Mouse (Mus musculus) brain, embryonic 14.5 days (tissue): ENCODE measurements around the gene Klf7. TPM values are rescaled to one million over a fixed set of nuclear protein-coding genes. Genes with fewer than 3 reads are reported as not detected.

ENCODE experiments used
- DNase-seq: peaks from one replicate; pipeline ENCODE4 v3.0.0-alpha.2; 2011; ENCODE audit warnings: low read depth
- CTCF ChIP-seq: fragments of 200-500 bp; IDR thresholded peaks from 2 replicates; pipeline ENCODE4 v1.5.1; 2012; ENCODE audit warnings: inconsistent platforms, mild to moderate bottlenecking, moderate library complexity, borderline replicate concordance; ENCODE audit not compliant: insufficient read depth, insufficient read length; ENCODE audit errors: extremely low read depth
- POLR2A ChIP-seq: fragments of 200-500 bp; IDR thresholded peaks from 2 replicates; pipeline ENCODE4 v1.6.1; 2012; ENCODE audit warnings: mild to moderate bottlenecking, inconsistent platforms, borderline replicate concordance; ENCODE audit not compliant: poor library complexity, insufficient read depth, insufficient read length, severe bottlenecking; ENCODE audit errors: extremely low read depth
- polyA plus RNA-seq: library from polyadenylated mRNA; depleted of rRNA; stranded (reverse); fragments of >200 nt; gene quantifications from 2 replicates; pipeline ENCODE4 v1.2.3, GENCODE M21; 2012; rRNA removed

The Klf7 gene
- 25.8 and 42.7 TPM in 2 replicates for polyA plus RNA-seq

DNA sequence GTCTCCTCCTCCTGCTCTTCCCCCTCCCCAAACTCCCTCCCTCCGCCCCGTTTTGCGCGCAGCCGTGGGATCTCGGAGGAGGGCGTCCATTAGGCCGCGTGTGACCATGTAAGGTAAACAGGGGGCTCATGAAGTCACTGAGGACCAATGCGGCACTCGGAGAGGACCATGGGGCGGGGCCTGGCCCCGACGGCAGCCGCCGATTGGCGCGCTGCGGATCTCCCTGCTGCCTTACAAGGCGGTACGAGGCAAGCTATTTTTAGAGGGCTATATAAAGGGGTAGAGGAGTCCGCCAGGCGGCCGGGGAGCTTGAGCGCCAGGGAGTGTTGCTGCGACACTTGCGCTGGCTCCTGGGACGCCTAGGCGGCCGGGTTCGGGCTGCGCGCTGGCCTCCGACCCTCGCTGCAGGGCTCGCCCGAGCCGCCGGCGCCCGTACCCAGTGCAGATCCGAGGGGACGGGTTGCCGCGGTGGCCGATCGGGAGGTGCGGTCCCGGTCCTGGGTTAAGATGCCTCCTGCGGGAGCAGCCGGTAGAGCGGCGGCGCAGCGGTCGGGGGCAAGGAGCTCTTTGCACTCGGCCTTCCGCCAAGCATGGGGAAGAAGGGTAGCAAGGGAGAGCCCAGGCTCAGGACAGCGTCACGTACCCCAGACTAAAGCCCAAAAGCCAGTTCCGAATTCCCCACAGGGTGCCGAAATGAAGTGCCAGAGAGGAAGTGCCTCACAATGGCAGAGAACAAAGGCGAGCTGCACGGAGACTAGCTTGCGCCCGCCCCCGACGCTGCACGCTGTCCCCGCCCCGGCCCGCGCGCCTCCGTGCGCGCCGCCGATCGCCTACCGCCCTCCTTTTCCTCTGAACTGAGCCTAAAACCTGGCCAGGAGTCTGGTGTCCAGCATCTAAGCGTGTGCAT lies at the start of gene Klf7:
Gene Klf7 (minus strand): TSS at position 724 of the 907 bp plus-strand sequence.
- DNase-seq: peak; percentile 100
- TF ChIP-seq CTCF: peak; percentile 44; the same call in 1 of the 2 replicates
- TF ChIP-seq POLR2A: peak; percentile 99

DNA sequence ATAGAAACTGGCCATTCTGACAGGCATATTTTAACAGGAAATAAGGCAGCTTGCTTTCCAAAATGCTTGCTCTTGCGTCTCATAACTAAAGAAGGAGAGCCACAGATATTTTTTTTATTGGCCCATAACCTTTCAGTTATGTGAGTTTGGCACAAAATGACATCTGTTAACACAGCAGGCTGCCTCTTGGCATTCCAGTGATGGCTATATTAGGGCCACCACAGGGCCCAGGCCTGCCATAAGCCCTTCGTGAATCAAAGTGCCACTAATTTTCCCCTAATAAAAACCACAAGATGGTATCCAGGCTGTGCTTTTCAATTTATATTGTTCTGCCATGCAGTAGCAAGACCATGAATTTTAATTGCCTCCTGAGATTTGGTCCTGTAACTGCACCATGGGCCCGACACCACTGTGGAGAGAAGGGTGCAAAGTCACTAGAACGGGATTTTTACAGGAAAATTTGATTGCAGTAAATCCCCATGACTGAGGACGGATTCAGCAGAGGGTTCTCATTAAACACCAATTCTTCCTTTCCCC lies 42.5 kb upstream of the Klf7 start:
- peak; percentile 9 for DNase-seq
- TF ChIP-seq POLR2A (no peak), CTCF (no peak)

DNA sequence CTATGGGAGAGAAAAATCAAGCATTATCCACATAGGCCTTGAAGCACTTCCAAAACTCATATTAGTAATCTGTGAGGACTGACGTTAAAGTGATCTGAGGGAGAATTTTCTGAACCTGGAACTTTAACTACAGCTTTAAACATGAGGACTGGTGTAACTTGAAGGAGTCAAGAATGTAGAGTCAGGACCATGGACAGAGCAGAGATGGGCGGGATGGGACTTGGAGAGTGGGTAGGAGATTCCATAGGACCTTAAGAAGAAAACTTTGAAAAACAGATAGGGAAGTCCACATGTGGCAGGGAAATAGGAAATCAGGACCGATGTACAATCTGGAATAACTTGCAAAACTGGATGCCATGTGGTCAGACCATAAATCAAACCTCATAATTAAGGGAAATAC lies 36.7 kb upstream of the Klf7 start:
- DNase-seq: no peak
- TF ChIP-seq CTCF: no peak
- TF ChIP-seq POLR2A: no peak

DNA sequence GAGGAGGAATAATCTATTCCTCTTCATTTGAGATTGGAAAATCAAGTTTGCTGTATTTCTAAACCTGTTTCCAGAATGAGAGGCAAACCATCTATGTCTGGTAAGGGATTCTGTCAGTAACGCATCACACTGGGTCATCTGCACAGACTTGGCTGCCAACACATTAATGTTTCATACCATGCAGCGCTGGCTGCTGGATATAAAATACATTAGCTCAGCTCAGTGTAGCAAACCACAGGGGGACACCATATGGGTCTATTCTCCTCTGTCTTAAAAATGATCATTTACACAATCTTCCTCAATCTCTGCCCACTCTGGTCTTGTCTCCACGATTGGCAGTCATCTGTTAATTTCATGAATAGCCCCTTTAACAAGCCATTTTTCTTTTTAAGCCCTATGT lies 27.1 kb upstream of the Klf7 start:
- TF ChIP-seq POLR2A (no peak), CTCF (no peak)
- peak; percentile 59 for DNase-seq

- no peak for TF ChIP-seq POLR2A
- TF ChIP-seq CTCF: no peak
- DNase-seq: peak; percentile 77
Observed at GRCm38 (mm10) chr1:64142691-64143445, 20.8 kb upstream of the Klf7 start.

DNA sequence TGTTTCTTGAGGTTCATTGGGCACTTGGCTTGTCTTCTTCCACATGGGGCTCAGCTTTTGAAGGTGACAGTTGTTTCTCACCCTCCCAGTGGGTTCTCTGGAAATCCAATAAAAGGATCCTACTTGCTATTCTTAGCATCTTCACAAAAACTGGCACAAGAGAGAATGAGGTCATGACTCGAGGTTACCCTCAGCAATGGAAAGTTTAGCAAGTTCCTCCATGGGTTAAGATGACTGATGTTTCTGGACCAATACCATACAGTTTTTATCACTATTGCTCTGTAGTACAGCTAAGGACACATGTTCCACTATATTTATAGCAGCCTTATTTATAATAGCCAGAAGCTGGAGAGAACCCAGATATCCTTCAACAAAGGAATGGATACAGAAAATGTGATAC lies 12.4 kb upstream of the Klf7 start:
- no peak for DNase-seq
- TF ChIP-seq CTCF (no peak), POLR2A (no peak)

DNA sequence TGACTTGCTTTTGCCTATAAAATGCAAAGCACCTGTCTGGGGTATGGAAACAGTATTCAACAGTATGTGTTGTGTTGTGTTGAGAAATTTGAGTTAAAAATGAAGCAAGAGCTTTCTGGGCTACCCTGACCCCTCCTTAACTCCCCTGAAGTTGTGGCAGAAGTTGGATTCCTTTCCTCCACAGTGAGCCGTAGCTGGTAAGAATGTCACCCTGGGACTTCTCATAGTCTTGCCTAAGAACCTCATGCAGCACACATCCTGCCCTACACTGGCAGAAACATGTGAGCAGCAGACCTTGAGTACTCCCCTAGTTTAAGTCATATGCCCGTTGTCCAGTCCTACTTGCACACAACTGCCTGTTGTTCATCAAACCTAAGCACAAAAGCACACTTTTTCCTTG lies 4.7 kb upstream of the Klf7 start:
- no peak for TF ChIP-seq CTCF
- no peak for TF ChIP-seq POLR2A
- DNase-seq: no peak

DNA sequence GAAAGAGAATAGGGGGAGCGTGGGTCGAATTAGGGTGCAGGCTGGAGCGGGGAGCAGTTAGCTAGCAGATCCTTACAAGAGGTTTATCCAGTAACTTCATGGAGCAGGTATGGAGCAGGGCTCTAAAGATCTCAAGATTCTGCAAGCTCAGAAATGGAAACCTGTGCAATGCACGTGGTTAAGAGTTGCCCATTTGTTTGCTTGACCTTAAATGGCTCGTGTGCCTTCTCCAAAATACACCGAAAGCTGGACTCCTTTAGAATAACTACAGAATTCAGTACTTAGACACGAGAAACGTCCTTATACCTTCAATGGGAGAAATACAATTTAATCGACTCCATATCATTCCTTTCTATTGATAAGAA lies 366 bp upstream of the Klf7 start:
- TF ChIP-seq POLR2A: no peak
- TF ChIP-seq CTCF: no peak
- DNase-seq: no peak

DNA sequence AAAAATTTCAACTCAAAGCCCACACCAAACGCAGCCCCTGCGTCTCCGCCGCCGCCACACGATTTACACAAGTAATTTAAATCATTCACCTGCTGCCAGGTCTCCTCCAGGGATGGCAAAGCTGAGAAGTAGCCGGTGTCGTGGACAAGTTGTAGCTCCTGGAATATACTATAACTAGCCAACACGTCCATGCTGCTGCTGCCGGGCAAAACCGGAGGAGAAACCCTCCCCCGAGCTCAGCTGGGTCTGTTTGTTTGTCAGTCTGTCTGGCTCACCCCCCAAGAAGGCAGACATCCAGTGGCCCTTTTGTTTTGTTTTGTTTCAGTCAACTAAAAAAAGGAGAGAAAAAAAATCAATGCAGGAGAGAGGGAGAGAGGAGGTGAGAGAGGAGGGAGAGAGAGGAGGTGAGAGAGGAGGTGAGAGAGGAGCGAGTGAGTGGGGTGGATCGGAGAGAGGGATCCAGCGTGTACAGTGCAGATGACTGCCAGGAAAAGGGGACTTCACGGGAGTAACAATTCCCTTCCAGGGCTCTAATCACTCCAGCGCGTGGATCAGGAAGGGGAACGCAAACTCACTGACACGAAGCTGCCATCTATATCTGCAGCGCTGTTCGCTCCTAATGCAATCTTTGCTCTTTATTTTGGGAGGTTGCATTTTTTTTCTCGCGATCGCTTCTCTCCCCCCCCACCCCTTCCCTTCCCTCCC lies 1.1 kb downstream of the Klf7 start:
- no peak for DNase-seq
- TF ChIP-seq CTCF (no peak), POLR2A (peak; percentile 43; the same call in 1 of the 2 replicates)

DNA sequence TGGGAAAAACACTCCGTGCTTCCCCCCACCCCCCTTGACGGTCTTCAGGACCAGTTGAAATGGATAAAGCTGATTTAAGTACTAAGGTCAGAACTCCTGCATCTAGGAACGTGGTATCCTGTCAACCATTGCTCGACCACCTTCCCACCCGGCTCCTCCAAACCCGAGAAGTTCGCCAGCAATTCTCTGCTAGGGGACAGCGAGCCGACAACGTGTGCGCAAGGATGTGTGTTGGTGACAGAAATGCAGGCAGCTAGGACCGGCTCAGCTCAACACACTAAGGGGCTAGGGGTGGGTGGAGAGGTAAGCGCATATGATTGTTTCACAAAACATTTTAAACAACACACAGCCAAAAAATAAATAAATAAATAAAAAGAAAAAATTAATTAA lies 1.7 kb downstream of the Klf7 start:
- no peak for TF ChIP-seq CTCF
- no peak for TF ChIP-seq POLR2A
- peak; percentile 79 for DNase-seq

DNA sequence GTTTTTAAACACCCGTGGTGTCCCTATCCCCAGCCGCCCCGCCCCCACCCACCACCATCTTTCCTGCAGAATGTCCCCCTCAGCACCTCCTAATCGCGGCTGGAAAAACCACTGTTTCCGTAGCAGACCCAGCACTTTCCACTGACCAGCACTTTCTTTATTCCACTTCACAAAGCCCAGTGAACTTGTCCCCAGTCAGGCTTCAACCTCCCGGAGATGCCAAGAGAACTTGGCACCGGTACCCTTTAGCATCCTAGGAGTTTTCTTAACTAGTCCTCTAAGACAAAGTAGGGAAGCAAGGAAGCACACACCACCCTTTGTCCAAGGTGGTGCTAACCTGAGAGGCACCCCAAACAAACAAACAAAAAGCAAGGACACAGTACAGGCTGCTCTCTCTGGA lies 2.2 kb downstream of the Klf7 start:
- no peak for TF ChIP-seq CTCF
- TF ChIP-seq POLR2A: no peak
- peak; percentile 62 for DNase-seq

DNA sequence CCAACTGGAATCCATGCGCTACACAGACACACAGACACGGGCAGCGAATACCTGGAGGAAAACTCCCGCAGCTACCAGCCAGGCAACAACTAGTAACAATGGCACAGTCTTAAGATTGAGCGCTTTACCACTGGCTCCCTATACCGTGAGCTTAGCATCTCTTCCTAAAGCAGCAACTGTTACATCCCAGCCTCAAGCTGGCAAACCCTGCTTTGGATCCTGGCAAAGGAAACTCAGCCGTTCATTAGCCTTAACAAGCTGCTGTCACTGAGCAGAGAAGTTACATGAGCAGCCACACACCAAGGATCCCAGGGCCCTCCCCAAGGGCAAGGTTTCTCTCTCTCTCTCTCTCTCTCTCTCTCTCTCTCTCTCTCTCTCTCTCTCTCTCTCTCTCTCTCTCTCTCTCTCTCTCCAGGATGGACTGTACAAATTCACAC lies 2.7 kb downstream of the Klf7 start:
- DNase-seq: peak; percentile 94
- TF ChIP-seq CTCF (no peak), POLR2A (no peak)
